Mouse (Mus musculus) hindlimb bud, embryonic 11.5 days (tissue): ENCODE results near the gene Vegfc.

Experiments used
- DNase-seq: peaks from one replicate; pipeline ENCODE4 v3.0.0-alpha.2; 2012; ENCODE audit warnings: low read depth, low spot score; ENCODE audit errors: extremely low spot score

Gene Vegfc

DNA sequence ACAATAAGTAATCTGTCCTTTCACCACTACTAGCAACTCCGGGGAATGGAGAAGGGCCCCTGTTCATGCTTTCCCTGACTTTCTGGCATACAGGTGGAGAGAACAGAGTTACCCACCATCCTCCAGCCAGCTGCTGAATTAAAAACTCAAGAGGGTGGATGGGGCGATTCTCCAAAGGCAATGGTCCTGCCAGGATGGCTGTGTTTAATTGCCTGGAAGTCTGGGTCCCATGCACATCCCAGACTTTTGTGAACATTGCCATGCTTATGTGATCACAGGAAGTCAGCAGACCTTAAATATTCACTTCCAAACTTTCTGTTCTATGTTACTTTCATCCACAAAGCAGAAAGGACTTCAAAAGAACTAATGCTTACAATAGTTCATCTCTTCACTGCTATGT, 107.9 kb downstream of the Vegfc start:
- DNase-seq: no peak

DNA sequence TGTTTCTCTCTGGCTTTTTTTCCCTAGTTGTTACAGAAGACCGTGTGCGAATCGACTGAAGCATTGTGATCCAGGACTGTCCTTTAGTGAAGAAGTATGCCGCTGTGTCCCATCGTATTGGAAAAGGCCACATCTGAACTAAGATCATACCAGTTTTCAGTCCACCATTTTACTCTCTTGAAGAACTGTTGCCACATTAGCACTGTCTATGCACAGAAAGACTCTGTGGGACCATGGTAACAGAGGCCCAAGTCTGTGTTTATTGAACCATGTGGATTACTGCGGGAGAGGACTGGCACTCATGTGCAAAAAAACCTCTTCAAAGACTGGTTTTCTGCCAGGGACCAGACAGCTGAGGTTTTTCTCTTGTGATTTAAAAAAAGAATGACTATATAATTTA, 108.5 kb downstream of the Vegfc start:
- no peak for DNase-seq

DNA sequence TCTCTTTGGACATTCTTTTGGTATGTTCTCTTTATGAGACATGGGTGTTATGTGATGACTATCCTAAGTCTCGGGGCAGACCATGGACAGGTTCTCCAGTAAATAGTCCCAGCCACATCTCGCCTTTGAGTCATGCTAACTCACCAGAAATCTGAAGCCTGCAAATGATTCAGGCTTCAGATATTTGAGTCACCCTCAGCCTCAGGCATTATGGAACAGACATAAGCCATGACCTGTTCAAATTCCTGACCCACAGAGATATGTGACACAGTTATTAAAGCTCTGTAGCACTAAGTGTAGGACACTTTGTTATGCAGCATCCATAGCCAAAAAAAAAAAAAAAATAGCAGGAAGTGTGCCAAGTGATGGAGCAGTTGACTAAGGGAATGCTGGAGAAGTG, 138.8 kb downstream of the Vegfc start:
- DNase-seq: no peak

DNA sequence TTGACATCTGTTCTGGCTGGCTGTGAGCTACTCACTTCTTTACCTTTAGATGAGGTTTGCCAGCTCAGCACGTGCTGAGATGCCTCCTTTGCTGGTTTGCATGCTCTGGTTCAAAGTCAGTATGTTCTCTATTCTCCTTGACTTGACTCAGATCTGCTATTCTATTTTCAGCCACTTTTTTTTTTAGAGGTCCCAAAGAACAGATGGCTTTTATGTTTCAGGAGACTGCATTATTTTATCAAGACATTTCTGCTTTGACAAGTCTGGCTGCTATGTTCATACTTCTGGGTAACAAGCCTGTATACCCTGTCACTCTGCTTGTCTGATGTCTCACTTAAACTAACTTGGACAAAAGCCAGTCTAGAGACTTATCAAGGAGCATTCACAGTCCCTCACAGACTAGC, 151.4 kb downstream of the Vegfc start:
- DNase-seq: no peak

DNA sequence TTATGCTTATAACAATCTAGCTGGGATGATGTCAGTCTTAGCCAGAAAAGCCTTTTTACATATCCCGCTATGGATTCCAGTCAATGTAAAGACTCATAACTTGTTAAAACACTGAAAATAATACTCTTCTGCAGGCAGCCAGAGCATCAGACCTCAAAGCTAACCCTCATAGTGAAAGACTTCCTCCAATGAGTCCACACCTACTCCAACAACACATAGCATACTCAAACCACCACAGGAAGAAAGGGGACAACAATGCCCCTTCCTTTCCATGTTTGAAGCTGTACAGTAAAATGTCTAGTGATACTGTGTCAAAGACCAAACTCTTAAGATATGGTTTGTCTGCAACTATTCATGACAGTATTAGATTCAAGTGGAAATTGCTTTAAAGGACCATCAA, 153.2 kb downstream of the Vegfc start:
- DNase-seq: no peak

DNA sequence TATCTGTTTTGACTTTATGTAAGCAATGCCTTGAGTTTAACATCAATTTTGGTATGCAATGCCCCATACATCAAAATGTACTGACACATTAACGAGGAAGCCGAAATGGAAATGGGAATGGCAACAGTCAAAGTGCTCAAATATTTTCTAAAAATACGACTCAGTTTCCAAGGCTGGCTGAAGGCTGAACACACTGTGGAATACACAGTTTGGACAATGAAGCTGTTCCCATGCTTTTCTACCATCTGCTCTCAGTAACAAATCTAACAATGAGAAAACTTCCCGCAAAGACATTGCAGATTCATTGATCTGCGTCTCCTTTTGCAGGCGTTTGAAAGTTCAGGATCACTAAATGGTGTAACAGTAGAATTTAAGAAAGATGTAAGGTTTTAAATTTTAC, 155.9 kb downstream of the Vegfc start:
- DNase-seq: no peak
